Mouse (Mus musculus): ENCODE results near the gene Cwc22.

The Cwc22 gene

GRCm38 (mm10) chr2:77974366-77974765 lies 28.2 kb upstream of the Cwc22 start:
- Histone ChIP-seq H3K4me3 (replicated peaks; ENCODE audit: low read length) (no peak overlapping the region), H3K4me1 (replicated peaks; ENCODE audit: low read depth, low read length) (no peaks in the 10 kb centered on the region), H3K9me3 (ENCODE audit: low read length) (peaks cover 34% of the 10 kb centered on the region), H3K36me3 (ENCODE audit: insufficient read depth, low read length) (no peaks in the 10 kb centered on the region), H3K27me3 (ENCODE audit: insufficient read depth, low read length) (no peaks in the 10 kb centered on the region)
- TF ChIP-seq NANOG (IDR thresholded peaks at IDR 0.05; ENCODE audit: borderline replicate concordance, low read length) = no peak
- TF ChIP-seq POU5F1 (IDR thresholded peaks at IDR 0.05; ENCODE audit: borderline replicate concordance, low read length) = no peak
- no peak for TF ChIP-seq CTCF (conservative IDR thresholded peaks at IDR 0.05; ENCODE audit: low read length)

DNA sequence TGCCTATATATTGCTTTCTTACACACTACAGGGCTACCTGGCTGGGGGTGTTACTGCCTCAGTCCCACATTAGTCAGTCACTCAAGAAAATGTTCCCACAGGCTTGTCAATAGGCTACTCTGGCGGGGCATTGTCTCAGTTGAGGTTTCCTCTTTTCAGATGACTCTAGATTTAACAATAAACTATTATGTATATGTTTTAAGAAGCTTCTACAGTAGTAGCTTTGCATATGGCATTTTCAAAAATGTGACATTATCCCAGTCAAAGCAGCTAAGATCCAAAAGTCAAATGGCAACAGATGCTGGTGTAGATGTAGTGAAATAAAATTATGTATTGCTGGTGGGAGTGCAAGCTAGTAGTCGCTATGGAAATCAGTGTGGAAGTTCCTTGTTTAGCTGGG lies 27.1 kb upstream of the Cwc22 start:
- Histone ChIP-seq H3K4me1 (replicated peaks; ENCODE audit: low read depth, low read length) (no peaks in the 10 kb centered on the region), H3K4me3 (replicated peaks; ENCODE audit: low read length) (no peak overlapping the region), H3K36me3 (ENCODE audit: insufficient read depth, low read length) (no peaks in the 10 kb centered on the region), H3K9me3 (ENCODE audit: low read length) (peaks cover 39% of the 10 kb centered on the region), H3K27me3 (ENCODE audit: insufficient read depth, low read length) (no peaks in the 10 kb centered on the region)
- TF ChIP-seq CTCF (conservative IDR thresholded peaks at IDR 0.05; ENCODE audit: low read length) = no peak
- no peak for TF ChIP-seq POU5F1 (IDR thresholded peaks at IDR 0.05; ENCODE audit: borderline replicate concordance, low read length)
- no peak for TF ChIP-seq NANOG (IDR thresholded peaks at IDR 0.05; ENCODE audit: borderline replicate concordance, low read length)

DNA sequence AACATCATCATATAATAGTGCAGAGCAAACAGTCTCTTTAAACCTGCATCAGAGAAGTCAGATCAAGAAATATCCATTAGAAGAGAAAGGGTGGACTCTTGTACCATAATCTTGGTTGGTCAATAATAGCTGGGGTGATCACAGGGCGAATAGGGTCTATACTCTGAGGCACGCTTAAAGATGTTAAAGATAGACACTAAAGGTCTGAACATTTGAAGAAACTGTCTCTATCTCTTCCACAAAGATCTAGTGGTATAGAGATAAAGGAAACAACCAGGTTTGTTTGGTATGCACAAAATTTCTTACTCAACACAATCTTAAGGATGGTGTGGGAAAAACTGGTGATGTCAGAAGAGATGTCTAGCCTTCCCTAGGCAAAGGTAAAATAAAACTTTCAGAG lies 26.4 kb upstream of the Cwc22 start:
- peaks cover 31% of the 10 kb centered on the region for H3K9me3 ChIP-seq (ENCODE audit: low read length)
- H3K4me3 ChIP-seq (replicated peaks; ENCODE audit: low read length) = no peak overlapping the region
- H3K4me1 ChIP-seq (replicated peaks; ENCODE audit: low read depth, low read length) = no peaks in the 10 kb centered on the region
- no peaks in the 10 kb centered on the region for H3K27me3 ChIP-seq (ENCODE audit: insufficient read depth, low read length)
- H3K36me3 ChIP-seq (ENCODE audit: insufficient read depth, low read length) = no peaks in the 10 kb centered on the region
- TF ChIP-seq CTCF (conservative IDR thresholded peaks at IDR 0.05; ENCODE audit: low read length) = no peak
- TF ChIP-seq NANOG (IDR thresholded peaks at IDR 0.05; ENCODE audit: borderline replicate concordance, low read length) = no peak

GRCm38 (mm10) chr2:77971871-77972270 lies 25.7 kb upstream of the Cwc22 start:
- TF ChIP-seq NANOG (IDR thresholded peaks at IDR 0.05; ENCODE audit: borderline replicate concordance, low read length) (no peak), CTCF (conservative IDR thresholded peaks at IDR 0.05; ENCODE audit: low read length) (no peak), POU5F1 (IDR thresholded peaks at IDR 0.05; ENCODE audit: borderline replicate concordance, low read length) (no peak)
- Histone ChIP-seq H3K27me3 (ENCODE audit: insufficient read depth, low read length) (no peaks in the 10 kb centered on the region), H3K9me3 (ENCODE audit: low read length) (peaks cover 25% of the 10 kb centered on the region), H3K36me3 (ENCODE audit: insufficient read depth, low read length) (no peaks in the 10 kb centered on the region), H3K4me3 (replicated peaks; ENCODE audit: low read length) (no peak overlapping the region), H3K4me1 (replicated peaks; ENCODE audit: low read depth, low read length) (no peaks in the 10 kb centered on the region)

DNA sequence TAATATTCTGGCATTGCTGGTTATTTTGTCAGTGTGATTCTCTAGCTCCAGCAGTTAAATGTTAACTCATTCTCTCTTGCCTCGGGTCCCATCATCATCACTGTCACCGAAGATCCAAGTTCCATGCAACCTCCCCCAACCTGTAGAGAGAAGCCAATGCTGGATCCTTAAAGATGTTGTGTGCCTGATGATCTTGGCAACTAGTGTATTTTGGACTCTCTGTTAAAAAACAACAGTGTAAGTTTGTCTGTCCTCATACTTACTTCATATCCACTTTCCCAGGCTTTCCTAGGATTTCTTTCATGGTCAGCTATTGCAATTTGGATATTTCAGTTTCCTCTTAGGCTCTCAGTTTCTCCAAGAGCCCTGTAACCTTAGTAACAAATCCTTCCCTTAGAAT lies 25.2 kb upstream of the Cwc22 start:
- Histone ChIP-seq H3K36me3 (ENCODE audit: insufficient read depth, low read length) (no peaks in the 10 kb centered on the region), H3K4me1 (replicated peaks; ENCODE audit: low read depth, low read length) (no peaks in the 10 kb centered on the region), H3K27me3 (ENCODE audit: insufficient read depth, low read length) (no peaks in the 10 kb centered on the region), H3K9me3 (ENCODE audit: low read length) (peaks cover 20% of the 10 kb centered on the region), H3K4me3 (replicated peaks; ENCODE audit: low read length) (no peak overlapping the region)
- no peak for TF ChIP-seq CTCF (conservative IDR thresholded peaks at IDR 0.05; ENCODE audit: low read length)
- TF ChIP-seq NANOG (IDR thresholded peaks at IDR 0.05; ENCODE audit: borderline replicate concordance, low read length) = no peak
- TF ChIP-seq POU5F1 (IDR thresholded peaks at IDR 0.05; ENCODE audit: borderline replicate concordance, low read length) = no peak

DNA sequence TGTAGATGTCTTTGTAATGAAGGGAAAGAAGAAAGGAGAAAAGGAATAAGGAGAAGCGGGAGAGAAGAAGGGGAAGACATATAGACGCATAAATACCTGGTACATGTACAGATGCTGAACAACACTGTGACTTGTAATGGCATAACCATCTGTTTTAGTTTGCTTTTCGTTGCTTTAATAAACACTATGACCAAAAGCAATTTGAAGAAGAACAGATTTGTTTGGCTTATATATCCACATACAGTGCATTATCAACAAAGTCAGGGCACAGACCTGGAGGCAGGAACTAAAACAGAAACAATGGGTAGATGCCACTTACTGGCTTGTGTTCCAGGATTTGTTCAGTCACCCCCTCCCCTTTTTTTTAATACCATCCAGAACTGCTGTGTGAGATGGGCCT lies 24.4 kb upstream of the Cwc22 start:
- Histone ChIP-seq H3K27me3 (ENCODE audit: insufficient read depth, low read length) (no peaks in the 10 kb centered on the region), H3K36me3 (ENCODE audit: insufficient read depth, low read length) (no peaks in the 10 kb centered on the region), H3K9me3 (ENCODE audit: low read length) (peaks cover 20% of the 10 kb centered on the region)

GRCm38 (mm10) chr2:77969956-77970355 lies 23.8 kb upstream of the Cwc22 start:
- H3K27me3 ChIP-seq (ENCODE audit: insufficient read depth, low read length) = no peaks in the 10 kb centered on the region

More for the DNA sequence above, 24.4 kb upstream of the Cwc22 start:
- TF ChIP-seq CTCF (conservative IDR thresholded peaks at IDR 0.05; ENCODE audit: low read length) = no peak
- TF ChIP-seq NANOG (IDR thresholded peaks at IDR 0.05; ENCODE audit: borderline replicate concordance, low read length) = no peak
- no peak for TF ChIP-seq POU5F1 (IDR thresholded peaks at IDR 0.05; ENCODE audit: borderline replicate concordance, low read length)
- no peaks in the 10 kb centered on the region for H3K4me1 ChIP-seq (replicated peaks; ENCODE audit: low read depth, low read length)
- H3K4me3 ChIP-seq (replicated peaks; ENCODE audit: low read length) = no peak overlapping the region

DNA sequence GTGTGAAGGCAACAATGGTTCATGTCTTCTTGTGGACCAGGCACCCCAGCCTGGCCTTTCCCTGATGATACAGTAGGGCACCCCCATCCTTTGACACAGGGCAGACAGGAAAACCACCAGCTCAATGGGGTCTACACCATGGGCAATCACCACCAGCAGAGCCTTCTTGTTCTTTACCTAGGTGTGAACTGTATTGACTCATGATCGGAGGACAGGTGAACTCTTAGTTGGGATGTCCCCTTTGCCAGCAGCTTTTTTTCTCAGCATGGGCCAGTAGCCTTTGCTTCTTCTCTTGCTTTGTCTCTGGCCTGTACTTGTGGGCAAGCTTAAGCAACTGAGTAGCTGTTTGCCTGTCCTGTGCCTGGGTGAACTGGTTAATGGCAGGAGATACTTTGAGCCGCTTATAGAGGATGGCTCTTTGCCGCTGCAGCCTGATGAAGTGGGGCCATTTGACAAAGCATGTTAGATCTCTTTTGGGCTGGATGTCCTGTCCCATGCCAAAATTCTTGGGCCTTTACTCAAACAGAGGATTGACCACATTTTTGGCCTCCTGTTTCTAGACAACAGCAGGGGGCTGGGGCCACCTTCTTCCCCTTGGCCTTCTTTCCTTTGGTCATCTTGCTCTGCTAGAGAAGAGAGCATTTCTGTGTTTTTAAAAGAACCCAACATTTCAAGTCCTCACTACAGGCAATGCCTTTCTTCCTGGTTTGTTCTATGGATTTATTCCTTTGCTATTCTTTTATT lies 16.4 kb upstream of the Cwc22 start:
- TF ChIP-seq CTCF (conservative IDR thresholded peaks at IDR 0.05; ENCODE audit: low read length) = no peak
- no peak for TF ChIP-seq POU5F1 (IDR thresholded peaks at IDR 0.05; ENCODE audit: borderline replicate concordance, low read length)
- no peak for TF ChIP-seq NANOG (IDR thresholded peaks at IDR 0.05; ENCODE audit: borderline replicate concordance, low read length)
- H3K36me3 ChIP-seq (ENCODE audit: insufficient read depth, low read length) = no peaks in the 10 kb centered on the region
- H3K9me3 ChIP-seq (ENCODE audit: low read length) = no peaks in the 10 kb centered on the region; the same call in 1 of the 2 replicates
- no peak overlapping the region for H3K4me3 ChIP-seq (replicated peaks; ENCODE audit: low read length)
- no peaks in the 10 kb centered on the region for H3K27me3 ChIP-seq (ENCODE audit: insufficient read depth, low read length)
- H3K4me1 ChIP-seq (replicated peaks; ENCODE audit: low read depth, low read length) = no peaks in the 10 kb centered on the region

More at GRCm38 (mm10) chr2:77969956-77970355, 23.8 kb upstream of the Cwc22 start:
- no peak for TF ChIP-seq NANOG (IDR thresholded peaks at IDR 0.05; ENCODE audit: borderline replicate concordance, low read length)
- no peak for TF ChIP-seq POU5F1 (IDR thresholded peaks at IDR 0.05; ENCODE audit: borderline replicate concordance, low read length)
- TF ChIP-seq CTCF (conservative IDR thresholded peaks at IDR 0.05; ENCODE audit: low read length) = no peak
- H3K4me3 ChIP-seq (replicated peaks; ENCODE audit: low read length) = no peak overlapping the region
- peaks cover 20% of the 10 kb centered on the region for H3K9me3 ChIP-seq (ENCODE audit: low read length)
- H3K4me1 ChIP-seq (replicated peaks; ENCODE audit: low read depth, low read length) = no peaks in the 10 kb centered on the region
- H3K36me3 ChIP-seq (ENCODE audit: insufficient read depth, low read length) = no peaks in the 10 kb centered on the region

GRCm38 (mm10) chr2:77961256-77961655 lies 15.1 kb upstream of the Cwc22 start:
- Histone ChIP-seq H3K4me1 (replicated peaks; ENCODE audit: low read depth, low read length) (no peaks in the 10 kb centered on the region), H3K4me3 (replicated peaks; ENCODE audit: low read length) (no peak overlapping the region), H3K27me3 (ENCODE audit: insufficient read depth, low read length) (no peaks in the 10 kb centered on the region), H3K9me3 (ENCODE audit: low read length) (no peaks in the 10 kb centered on the region; the same call in 1 of the 2 replicates), H3K36me3 (ENCODE audit: insufficient read depth, low read length) (no peaks in the 10 kb centered on the region)
- no peak for TF ChIP-seq NANOG (IDR thresholded peaks at IDR 0.05; ENCODE audit: borderline replicate concordance, low read length)
- no peak for TF ChIP-seq POU5F1 (IDR thresholded peaks at IDR 0.05; ENCODE audit: borderline replicate concordance, low read length)
- TF ChIP-seq CTCF (conservative IDR thresholded peaks at IDR 0.05; ENCODE audit: low read length) = no peak
